Mouse (Mus musculus) forebrain, postnatal 0 days (tissue): ENCODE measurements at regions not wholly inside any gene's neighbourhood (a gene's known extent, or its start where the extent isn't known, plus 50 kb on each side); places are given as distances from the start of the nearest gene placed in this dataset.
A peak's percentile ranks its signal among the peaks of the same experiment; 100 is the strongest.

Experiments
- ATAC-seq: fragments of 200-750 bp; cut with Nextera tagmentation; 2 replicates; pipeline ENCODE4 v1.8.0; 2017; ENCODE audit warnings: mild to moderate bottlenecking, moderate library complexity
- DNase-seq: peaks from one replicate; pipeline ENCODE4 v3.0.0-alpha.2; 2015
- H3K27ac ChIP-seq: fragments of 300-500 bp; sonication (generic); 2 replicates; pipeline ENCODE4 v1.5.1; 2014; ENCODE audit warnings: low read depth, mild to moderate bottlenecking, antibody characterized with exemption, low read length, moderate library complexity, mixed read lengths
- H3K27me3 ChIP-seq: fragments of 300-500 bp; sonication (generic); 2 replicates; pipeline ENCODE4 v1.6.1; 2014; ENCODE audit warnings: mild to moderate bottlenecking, low read length, mixed read lengths; ENCODE audit not compliant: insufficient read depth
- H3K36me3 ChIP-seq: fragments of 300-500 bp; sonication (generic); 2 replicates; pipeline ENCODE4 v1.6.1; 2014; ENCODE audit warnings: mild to moderate bottlenecking, moderate library complexity; ENCODE audit not compliant: insufficient read depth
- H3K4me1 ChIP-seq: fragments of 300-500 bp; sonication (generic); 2 replicates; pipeline ENCODE4 v1.6.1; 2014; ENCODE audit warnings: antibody characterized with exemption; ENCODE audit not compliant: insufficient read depth
- H3K4me2 ChIP-seq: fragments of 300-500 bp; sonication (generic); 2 replicates; pipeline ENCODE4 v1.6.1; 2014; ENCODE audit warnings: low read depth, mild to moderate bottlenecking, moderate library complexity
- H3K4me3 ChIP-seq: fragments of 300-500 bp; sonication (generic); 2 replicates; pipeline ENCODE4 v1.5.1; 2014; ENCODE audit warnings: low read depth, low read length, mixed read lengths
- H3K9ac ChIP-seq: fragments of 300-500 bp; sonication (generic); 2 replicates; pipeline ENCODE4 v1.6.1; 2014; ENCODE audit warnings: mild to moderate bottlenecking
- H3K9me3 ChIP-seq: fragments of 300-500 bp; sonication (generic); 2 replicates; pipeline ENCODE4 v1.6.1; 2016; ENCODE audit warnings: low read length
- CTCF ChIP-seq: sonication (generic); IDR thresholded peaks from 2 replicates; pipeline ENCODE4 v1.5.1; 2016; ENCODE audit warnings: antibody characterized with exemption, control low read depth, low read depth
- WGBS: fragments of 180-500 bp; shearing (Covaris S2); extraction: QIAGEN DNeasy Blood & Tissue Kit; methylation state at CpG from one replicate; pipeline ENCODE4 v1.1.7; 2014; 5-methylcytosine and 5-hydroxymethylcytosine counted together

- Histone ChIP-seq H3K27ac (no peak overlapping the region), H3K4me3 (no peak overlapping the region), H3K36me3 (no peaks in the 10 kb centered on the region), H3K4me1 (no peaks in the 10 kb centered on the region), H3K4me2 (no peak overlapping the region), H3K9me3 (no peaks in the 10 kb centered on the region), H3K27me3 (no peaks in the 10 kb centered on the region), H3K9ac (no peak overlapping the region)
- ATAC-seq = peak; percentile 20
- WGBS = 66% methylated on average over 11 of the region's 11 CpGs
- no peak for TF ChIP-seq CTCF
- DNase-seq = no peak
Observed at GRCm38 (mm10) chr16:92953936-92954654, 128.1 kb upstream of the Runx1 start.

- Histone ChIP-seq H3K9me3 (no peaks in the 10 kb centered on the region), H3K27me3 (no peaks in the 10 kb centered on the region), H3K4me1 (no peaks in the 10 kb centered on the region), H3K36me3 (no peaks in the 10 kb centered on the region), H3K4me3 (no peak overlapping the region), H3K4me2 (no peak overlapping the region), H3K27ac (no peak overlapping the region), H3K9ac (no peak overlapping the region)
- no peak for DNase-seq
- TF ChIP-seq CTCF = no peak
- WGBS = 63% methylated on average over 7 of the region's 7 CpGs
- ATAC-seq = no peak
Observed at GRCm38 (mm10) chr16:92952336-92953097, 126.6 kb upstream of the Runx1 start.

- H3K4me1 ChIP-seq = no peaks in the 10 kb centered on the region
- no peak overlapping the region for H3K9ac ChIP-seq
- H3K4me2 ChIP-seq = no peak overlapping the region
- TF ChIP-seq CTCF = no peak
- 84% methylated on average over 6 of the region's 6 CpGs for WGBS
- H3K4me3 ChIP-seq = no peak overlapping the region
- H3K9me3 ChIP-seq = no peaks in the 10 kb centered on the region
- ATAC-seq (no peak), DNase-seq (no peak)
- no peaks in the 10 kb centered on the region for H3K36me3 ChIP-seq
- no peak overlapping the region for H3K27ac ChIP-seq
- no peaks in the 10 kb centered on the region for H3K27me3 ChIP-seq
Observed at GRCm38 (mm10) chr16:92951516-92951915, 125.6 kb upstream of the Runx1 start.

DNA sequence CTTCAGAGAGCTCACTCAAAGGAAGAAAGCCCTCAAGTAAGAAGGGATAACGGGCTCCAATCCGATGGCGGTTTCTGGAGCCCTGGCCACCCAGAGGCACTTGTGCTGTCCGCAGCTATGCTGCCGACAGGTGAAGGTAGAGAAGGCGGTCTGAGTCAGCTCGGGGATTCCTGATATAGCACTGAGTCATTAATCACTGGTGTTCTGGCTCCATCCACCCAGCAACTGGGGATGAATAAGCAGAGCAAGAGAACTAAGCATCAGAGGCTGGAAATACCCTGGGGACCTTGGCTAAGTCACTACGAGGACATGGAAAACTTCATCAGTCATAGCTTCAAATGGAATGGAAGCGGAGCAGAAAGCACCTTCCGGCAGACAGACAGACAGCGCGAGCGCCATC lies 122.5 kb upstream of the Runx1 start:
- WGBS = 95% methylated on average over 13 of the region's 13 CpGs
- no peak overlapping the region for H3K4me3 ChIP-seq
- no peak overlapping the region for H3K27ac ChIP-seq
- no peak for ATAC-seq
- H3K36me3 ChIP-seq = no peaks in the 10 kb centered on the region
- DNase-seq = no peak
- H3K27me3 ChIP-seq = no peaks in the 10 kb centered on the region
- TF ChIP-seq CTCF = no peak
- H3K4me1 ChIP-seq = no peaks in the 10 kb centered on the region
- H3K4me2 ChIP-seq = no peak overlapping the region
- no peak overlapping the region for H3K9ac ChIP-seq
- no peaks in the 10 kb centered on the region for H3K9me3 ChIP-seq

DNA sequence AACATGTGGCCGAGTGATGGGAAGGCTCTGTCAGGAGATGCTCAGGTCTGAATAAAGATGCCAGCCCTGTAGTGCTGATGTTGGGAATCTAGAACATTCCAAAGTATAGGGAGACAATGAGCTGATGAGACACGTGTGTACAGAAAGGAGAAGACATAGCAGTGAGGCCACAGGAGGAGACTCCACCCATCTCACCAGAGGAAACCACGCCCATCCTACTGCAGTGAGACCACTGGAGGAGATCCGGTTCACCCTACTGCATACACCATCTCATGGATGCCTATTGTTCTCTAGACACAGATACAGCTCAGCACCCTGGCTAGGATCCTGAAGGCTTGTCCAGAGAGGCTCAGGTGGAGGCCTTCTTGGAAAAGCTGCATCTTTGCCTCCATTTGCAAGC lies 120.6 kb upstream of the Runx1 start:
- Histone ChIP-seq H3K27me3 (no peaks in the 10 kb centered on the region), H3K4me1 (no peaks in the 10 kb centered on the region), H3K9ac (no peak overlapping the region), H3K4me2 (no peak overlapping the region), H3K27ac (no peak overlapping the region), H3K4me3 (no peak overlapping the region), H3K9me3 (no peaks in the 10 kb centered on the region), H3K36me3 (no peaks in the 10 kb centered on the region)
- ATAC-seq = no peak
- WGBS = 86% methylated on average over 4 of the region's 4 CpGs
- TF ChIP-seq CTCF = no peak
- DNase-seq = no peak

GRCm38 (mm10) chr16:92943901-92944300 lies 118.0 kb upstream of the Runx1 start:
- no peak overlapping the region for H3K9ac ChIP-seq
- H3K9me3 ChIP-seq = no peaks in the 10 kb centered on the region
- ATAC-seq (no peak), DNase-seq (no peak)
- no peaks in the 10 kb centered on the region for H3K27me3 ChIP-seq
- no peak overlapping the region for H3K4me3 ChIP-seq
- no peak overlapping the region for H3K4me2 ChIP-seq
- no peak overlapping the region for H3K27ac ChIP-seq
- 65% methylated on average over 2 of the region's 2 CpGs for WGBS
- TF ChIP-seq CTCF = no peak
- H3K4me1 ChIP-seq = no peaks in the 10 kb centered on the region
- H3K36me3 ChIP-seq = no peaks in the 10 kb centered on the region

- Histone ChIP-seq H3K36me3 (no peaks in the 10 kb centered on the region), H3K4me1 (no peaks in the 10 kb centered on the region), H3K27me3 (no peaks in the 10 kb centered on the region), H3K9ac (no peak overlapping the region), H3K9me3 (no peaks in the 10 kb centered on the region), H3K4me2 (no peak overlapping the region), H3K27ac (no peak overlapping the region), H3K4me3 (no peak overlapping the region)
- 35% methylated on average over 8 of the region's 8 CpGs for WGBS
- no peak for TF ChIP-seq CTCF
- ATAC-seq (no peak), DNase-seq (no peak)
Observed at GRCm38 (mm10) chr16:92939618-92940017, 113.7 kb upstream of the Runx1 start.
